Mouse (Mus musculus) kidney, adult 10 weeks (tissue): ENCODE measurements around the gene Gm11009. TPM values are rescaled to one million over a fixed set of nuclear protein-coding genes. Genes with fewer than 3 reads are reported as not detected.

Source experiments
- polyA plus RNA-seq: library from polyadenylated mRNA; stranded (reverse); fragments of 350-450 nt; fragmentation: Illumina TruSeq; extraction: RNeasy Lipid Tissue Mini Kit (QIAGEN cat#74804); gene quantifications from one replicate; pipeline ENCODE4 v1.2.3, GENCODE M21; 2014; ENCODE audit warnings: low read depth, low replicate concordance

Gene Gm11009
- polyA plus RNA-seq: not detected

DNA sequence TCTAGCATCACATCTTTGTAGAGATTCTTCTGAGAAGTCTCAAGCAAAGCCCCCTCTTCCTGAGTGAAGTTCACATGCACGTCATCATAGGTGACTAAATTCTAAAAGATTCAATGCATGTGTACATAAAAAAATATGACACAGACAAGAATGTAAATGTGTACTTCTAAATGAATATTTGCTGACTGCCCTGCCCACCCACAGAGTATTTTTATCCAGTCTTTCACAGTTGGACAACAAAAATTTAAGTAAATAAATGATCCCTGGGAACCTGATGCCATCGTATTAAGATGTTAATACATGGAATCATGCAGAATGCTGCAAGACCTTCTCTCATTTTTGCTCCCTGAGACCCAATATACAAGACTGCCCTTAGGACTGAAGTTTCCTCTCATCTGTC lies at the start of gene Gm11009:
Gene Gm11009, minus strand, starts transcription at position 101 of the 400 bp plus-strand sequence.

Other genes with a start within 250 kb of the Gm11009 start
- gene Gm2004, start 169.7 kb downstream of the Gm11009 start, polyA plus RNA-seq: 10.8 TPM
- 50.3 TPM for gene 2210418O10Rik, start 92.9 kb downstream of the Gm11009 start, polyA plus RNA-seq
- 7.8 TPM for gene Gm14435, start 104.1 kb upstream of the Gm11009 start, polyA plus RNA-seq
- 1.3 TPM for gene Gm14434, start 167.3 kb upstream of the Gm11009 start, polyA plus RNA-seq
- gene Zfp967, start 201.6 kb upstream of the Gm11009 start, polyA plus RNA-seq: not detected